Comparison of ENCODE assay signal across 9 mouse cellular contexts in the genomic region with DNA sequence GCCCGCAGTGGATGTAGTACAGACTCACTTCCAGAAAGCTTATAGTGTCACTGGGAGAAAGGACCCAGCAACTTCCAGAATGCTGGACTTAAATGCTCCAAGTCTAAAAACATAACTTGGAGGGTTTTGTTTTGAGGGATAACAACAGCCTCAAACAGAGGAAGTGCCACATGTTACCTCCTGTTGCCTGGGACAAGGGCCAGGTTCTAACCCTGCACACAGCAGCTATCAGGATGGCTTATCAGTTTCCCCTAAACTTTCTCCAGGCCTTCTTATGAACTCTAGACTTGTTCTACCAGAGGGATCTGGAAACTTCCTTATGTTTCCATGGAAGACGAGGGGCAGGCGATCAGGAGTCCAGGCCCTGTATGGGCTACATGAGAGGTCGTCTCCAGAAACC.
DNase-seq lines count a peak whose midpoint lies in the region; ATAC-seq and TF ChIP-seq lines count a peak whose summit lies in the region.
"Had no signal": no experiment of that assay in that cellular context is flagged by ENCODE, and none has a peak within 500 bp of the region (broad histone marks: within the 10 kb centered on the region; RNA-seq: fewer than 3 reads in every experiment).

No protein-coding gene starts in this region.

- no peak for DNase-seq in heart, postnatal 36 days
- DNase-seq in kidney, postnatal 4 days, result no peak
- DNase-seq in lung, postnatal 0 days (ENCODE audit: low spot score), result no peak
- no peak for DNase-seq in lung, postnatal 14 days
- no peak for DNase-seq in stomach, postnatal 0 days (ENCODE audit: low spot score)
- DNase-seq: midbrain, embryonic 14.5 days had no signal

- H3K36me3 ChIP-seq in heart, embryonic 11.5 days (ENCODE audit: control insufficient read depth, insufficient read depth, low read length), result no peaks in the 10 kb centered on the region
- peaks cover 3% of the 10 kb centered on the region; the same call in 1 of the 2 replicates for H3K36me3 ChIP-seq in kidney, embryonic 16.5 days (ENCODE audit: insufficient read depth, low read length)
- no peaks in the 10 kb centered on the region for H3K36me3 ChIP-seq in lung, postnatal 0 days (ENCODE audit: insufficient read depth, low read length)
- no peaks in the 10 kb centered on the region for H3K36me3 ChIP-seq in stomach, postnatal 0 days (ENCODE audit: control insufficient read depth, insufficient read depth, low read length)

- H3K27ac ChIP-seq in heart, embryonic 11.5 days (ENCODE audit: low read depth, low read length), result peak overlapping the region; percentile 70
- H3K27ac ChIP-seq in kidney, embryonic 16.5 days (ENCODE audit: low read length), result peak overlapping the region; percentile 81; the same call in 1 of the 2 replicates
- H3K27ac ChIP-seq in lung, postnatal 0 days (ENCODE audit: low read length), result peak overlapping the region; percentile 78
- 0 out of 2 replicates have a peak overlapping the region, but pooled peaks have one; percentile 40 for H3K27ac ChIP-seq in stomach, postnatal 0 days (replicated peaks)
- H3K27ac ChIP-seq: hindbrain, embryonic 14.5 days had no signal

- H3K4me3 ChIP-seq in heart, embryonic 11.5 days (ENCODE audit: low read depth, low read length), result no peak overlapping the region
- no peak overlapping the region for H3K4me3 ChIP-seq in kidney, embryonic 16.5 days (ENCODE audit: low read length)
- no peak overlapping the region for H3K4me3 ChIP-seq in lung, postnatal 0 days (ENCODE audit: low read depth, low read length)
- no peak overlapping the region for H3K4me3 ChIP-seq in stomach, postnatal 0 days (ENCODE audit: low read depth, low read length)

- no peak for ATAC-seq in heart, embryonic 11.5 days (replicated peaks; ENCODE audit: insufficient number of reproducible peaks, low FRiP score, low TSS enrichment)
- no peak for ATAC-seq in kidney, embryonic 16.5 days (ENCODE audit: low FRiP score, low TSS enrichment)
- no peak for ATAC-seq in lung, postnatal 0 days
- ATAC-seq in stomach, postnatal 0 days (ENCODE audit: low FRiP score, low TSS enrichment), result no peak

- H3K9ac ChIP-seq in heart, embryonic 11.5 days (ENCODE audit: low read depth, low read length), result no peak overlapping the region
- H3K9ac ChIP-seq in kidney, embryonic 16.5 days (replicated peaks; ENCODE audit: low read length), result no peak overlapping the region
- H3K9ac ChIP-seq in lung, postnatal 0 days (replicated peaks; ENCODE audit: low read depth), result no peak overlapping the region
- H3K9ac ChIP-seq in stomach, postnatal 0 days (ENCODE audit: low read length), result no peak overlapping the region
- H3K9ac ChIP-seq: hindbrain, embryonic 14.5 days had no signal

- no peak for TF ChIP-seq CTCF in lung, postnatal 0 days (IDR thresholded peaks at IDR 0.05)
- TF ChIP-seq CTCF in stomach, postnatal 0 days (IDR thresholded peaks at IDR 0.05; ENCODE audit: low read depth), result no peak

- no peaks in the 10 kb centered on the region; the same call in 1 of the 2 replicates for H3K9me3 ChIP-seq in heart, embryonic 11.5 days (replicated peaks; ENCODE audit: control insufficient read depth, low read length)
- H3K9me3 ChIP-seq in kidney, embryonic 16.5 days (ENCODE audit: low read length), result peaks cover 6% of the 10 kb centered on the region; the same call in 1 of the 2 replicates
- no peaks in the 10 kb centered on the region for H3K9me3 ChIP-seq in lung, postnatal 0 days (ENCODE audit: low read length)
- H3K9me3 ChIP-seq in stomach, postnatal 0 days (ENCODE audit: control insufficient read depth, low read length), result no peaks in the 10 kb centered on the region

- intact Hi-C loops in heart, postnatal 36 days (cut with DNase I), result loop anchor here (5.0 kb wide), 2 partner anchors 45 to 85 kb away; partner anchors contain the start of gene Dapk1

- WGBS in heart, embryonic 11.5 days (ENCODE audit: insufficient replicate concordance), result 77% methylated on average over 4 of the region's 4 CpGs
- WGBS in kidney, embryonic 16.5 days, result 84% methylated on average over 4 of the region's 4 CpGs
- WGBS in lung, postnatal 0 days, result 87% methylated on average over 4 of the region's 4 CpGs
- WGBS in stomach, postnatal 0 days, result 78% methylated on average over 4 of the region's 4 CpGs

- no peak overlapping the region for H3K4me2 ChIP-seq in heart, embryonic 11.5 days
- H3K4me2 ChIP-seq in kidney, embryonic 16.5 days (replicated peaks; ENCODE audit: low read depth, low read length), result no peak overlapping the region
- H3K4me2 ChIP-seq in lung, postnatal 0 days (replicated peaks; ENCODE audit: low read depth, low read length), result no peak overlapping the region
- no peak overlapping the region for H3K4me2 ChIP-seq in stomach, postnatal 0 days (replicated peaks; ENCODE audit: low read depth)
- H3K4me2 ChIP-seq: hindbrain, embryonic 14.5 days had no signal

- H3K27me3 ChIP-seq in heart, embryonic 11.5 days (ENCODE audit: control insufficient read depth, insufficient read depth, low read length), result no peaks in the 10 kb centered on the region
- H3K27me3 ChIP-seq in kidney, embryonic 16.5 days (ENCODE audit: insufficient read depth, low read length), result no peaks in the 10 kb centered on the region
- no peaks in the 10 kb centered on the region for H3K27me3 ChIP-seq in lung, postnatal 0 days (replicated peaks; ENCODE audit: insufficient read depth, low read length)
- H3K27me3 ChIP-seq in stomach, postnatal 0 days (ENCODE audit: control insufficient read depth, insufficient read depth, low read length), result no peaks in the 10 kb centered on the region

- peaks cover 31% of the 10 kb centered on the region for H3K4me1 ChIP-seq in heart, embryonic 11.5 days (ENCODE audit: control insufficient read depth, insufficient read depth, low read length)
- H3K4me1 ChIP-seq in kidney, embryonic 16.5 days (ENCODE audit: insufficient read depth, low read length), result peaks cover 54% of the 10 kb centered on the region
- peaks cover 41% of the 10 kb centered on the region for H3K4me1 ChIP-seq in lung, postnatal 0 days (ENCODE audit: insufficient read depth, low read depth, low read length)
- H3K4me1 ChIP-seq in stomach, postnatal 0 days (replicated peaks; ENCODE audit: control insufficient read depth, insufficient read depth), result peaks cover 11% of the 10 kb centered on the region; the same call in 1 of the 2 replicates

- no peak for TF ChIP-seq EP300 in lung, postnatal 0 days (IDR thresholded peaks at IDR 0.05)
- no peak for TF ChIP-seq EP300 in stomach, postnatal 0 days (optimal IDR thresholded peaks at IDR 0.05)
